Mouse (Mus musculus): ENCODE results near the gene Wwox.

DNA sequence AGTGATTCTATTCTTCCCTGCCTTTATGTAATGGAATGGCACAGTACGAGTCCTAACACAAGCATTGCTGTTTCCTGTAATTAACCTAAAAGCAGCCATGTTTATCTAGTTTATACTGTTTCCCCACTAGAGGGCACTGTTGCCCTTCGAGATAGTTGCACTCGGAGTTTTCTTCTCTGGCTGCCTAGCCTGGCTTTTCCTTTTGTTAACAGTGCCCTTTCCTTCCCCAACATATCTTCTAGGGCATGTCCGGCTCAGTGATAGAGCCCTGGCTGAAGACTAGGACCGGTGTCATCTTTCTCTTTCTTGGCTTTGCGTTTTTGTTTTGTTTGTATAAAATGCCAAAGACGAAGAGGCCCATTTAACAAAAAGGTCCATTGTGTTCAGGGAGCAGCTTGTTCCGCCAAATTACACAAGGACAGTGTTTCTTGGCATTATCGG is 13.3 kb downstream of the Wwox start:
- TF ChIP-seq CTCF (IDR thresholded peaks at IDR 0.05) (peak; percentile 88), EP300 (IDR thresholded peaks at IDR 0.05) (peak; percentile 67; the same call in 1 of the 2 replicates)

All from lung, postnatal 0 days (tissue).